Mouse (Mus musculus): ENCODE data around the gene Chit1. TPM values are rescaled to one million over a fixed set of nuclear protein-coding genes. Genes with fewer than 3 reads are reported as not detected.
A peak's percentile ranks its signal among the peaks of the same experiment; 100 is the strongest.

Chit1 gene
- total RNA-seq (2014; fragmentation: Nextera tagmentation): 0.62 and 1.7 TPM in 2 replicates
- total RNA-seq (2017): 0.22 and 0.82 TPM in 2 replicates

DNA sequence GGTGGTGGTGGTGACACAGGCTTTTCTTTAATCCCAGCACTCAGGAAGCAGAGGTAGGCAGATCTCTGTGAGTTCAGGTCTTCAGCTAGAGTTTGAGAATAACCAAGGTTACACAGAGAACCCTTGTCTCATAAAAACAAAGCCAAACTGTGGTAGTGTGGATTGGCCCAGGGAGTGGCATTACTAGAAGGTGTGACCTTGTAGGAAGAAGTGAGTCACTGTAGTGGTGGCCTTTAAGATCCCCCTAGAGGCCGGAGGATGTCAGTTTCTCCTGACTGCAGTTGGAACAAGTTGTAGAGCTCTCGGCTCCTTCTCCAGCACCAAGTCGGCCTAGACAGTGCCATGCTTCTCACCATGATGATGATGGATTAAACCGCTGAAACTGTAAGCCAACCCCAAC lies at the start of gene Chit1:
Chit1 (plus strand) TSS at position 264 of the 400 bp plus-strand sequence.
- peak; percentile 74 for ATAC-seq (replicated peaks; ENCODE audit: poor library complexity, severe bottlenecking)

DNA sequence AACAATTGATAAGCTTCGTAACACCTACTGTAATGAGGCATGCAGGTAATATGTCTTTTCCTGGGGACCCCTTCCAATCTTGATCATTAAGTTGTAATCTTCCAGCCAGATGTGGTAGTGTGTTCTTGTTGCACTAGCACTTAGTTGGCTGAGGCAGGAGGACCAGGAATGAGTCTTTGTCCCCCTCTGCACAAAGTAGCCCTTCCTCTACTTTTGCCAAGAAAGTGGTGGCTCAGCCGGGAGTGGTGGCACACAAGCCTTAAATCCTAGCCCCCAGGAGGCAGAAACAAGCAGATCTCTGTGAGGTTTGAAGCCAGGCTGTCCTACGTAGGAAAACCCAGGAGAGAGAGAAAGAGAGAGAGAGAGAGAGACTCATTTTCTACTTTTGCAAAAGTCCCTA lies 49.1 kb upstream of the Chit1 start:
- no peak for ATAC-seq (replicated peaks; ENCODE audit: poor library complexity, severe bottlenecking)

DNA sequence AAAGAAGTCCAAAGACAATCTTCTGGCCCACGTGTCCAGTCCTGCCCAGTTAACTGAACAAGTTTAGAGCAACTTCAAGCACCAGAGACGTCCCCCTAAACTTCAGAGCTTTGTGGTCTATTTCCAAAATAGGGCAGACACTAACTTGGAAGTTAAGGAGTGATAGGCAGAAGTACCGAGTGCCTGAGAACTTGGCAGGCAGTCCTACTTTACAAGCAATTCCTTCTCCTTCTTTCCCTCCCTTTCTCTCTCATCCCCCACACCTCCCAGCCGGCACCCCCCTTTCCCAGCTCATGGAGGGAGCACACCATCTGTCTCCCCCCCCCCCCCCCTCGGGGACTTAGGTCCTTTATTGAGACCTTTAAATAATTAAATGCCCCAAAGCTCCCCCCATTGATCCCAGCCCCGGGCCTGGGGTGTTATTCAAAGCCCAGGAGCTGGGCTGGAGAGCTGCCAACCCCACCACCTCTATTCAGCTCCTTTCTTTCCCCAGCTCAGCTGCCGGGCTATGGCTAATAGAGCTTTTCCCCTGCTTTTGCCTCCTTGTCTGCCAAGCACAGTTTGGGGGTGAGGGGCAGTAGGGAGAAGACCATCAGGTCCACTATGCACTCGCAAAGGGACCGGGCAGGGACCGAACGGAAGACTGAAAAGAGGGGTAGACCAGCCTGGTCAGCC lies 48.5 kb upstream of the Chit1 start:
- ATAC-seq (replicated peaks; ENCODE audit: poor library complexity, severe bottlenecking): no peak

DNA sequence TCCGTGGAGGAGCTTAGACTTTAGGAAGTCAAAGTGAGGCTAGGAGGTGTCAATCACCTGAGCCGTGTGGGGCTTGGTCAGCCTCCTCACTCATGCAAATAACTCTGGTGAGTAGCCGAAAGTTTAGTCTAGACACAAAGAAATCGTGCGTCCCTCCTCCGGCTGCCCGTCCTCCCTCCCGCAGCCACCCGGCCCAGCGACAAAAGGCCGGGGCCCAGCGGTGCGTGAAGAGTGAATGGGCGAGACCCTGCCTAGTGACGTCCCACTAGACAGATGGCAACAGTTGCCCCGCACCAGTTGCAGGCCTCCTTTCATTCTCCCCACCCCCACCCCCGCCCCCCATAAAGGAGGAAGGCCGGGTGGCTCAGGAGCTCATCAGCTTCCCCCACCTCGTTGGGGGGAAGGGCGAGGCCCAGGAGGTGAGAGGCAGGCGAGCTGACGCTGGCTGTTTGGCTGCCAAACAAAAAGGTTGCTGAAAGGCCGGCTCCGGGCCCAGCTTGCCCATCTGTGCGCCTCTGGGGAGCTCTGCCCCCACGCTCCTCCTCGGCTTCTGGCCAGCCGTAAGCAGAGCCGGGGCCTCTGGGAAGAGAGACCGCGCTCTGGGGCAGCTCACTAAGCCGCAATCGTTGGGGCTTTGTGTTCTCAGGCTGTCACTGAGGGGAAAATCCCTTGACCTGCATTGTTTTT lies 47.8 kb upstream of the Chit1 start:
- no peak for ATAC-seq (replicated peaks; ENCODE audit: poor library complexity, severe bottlenecking)

DNA sequence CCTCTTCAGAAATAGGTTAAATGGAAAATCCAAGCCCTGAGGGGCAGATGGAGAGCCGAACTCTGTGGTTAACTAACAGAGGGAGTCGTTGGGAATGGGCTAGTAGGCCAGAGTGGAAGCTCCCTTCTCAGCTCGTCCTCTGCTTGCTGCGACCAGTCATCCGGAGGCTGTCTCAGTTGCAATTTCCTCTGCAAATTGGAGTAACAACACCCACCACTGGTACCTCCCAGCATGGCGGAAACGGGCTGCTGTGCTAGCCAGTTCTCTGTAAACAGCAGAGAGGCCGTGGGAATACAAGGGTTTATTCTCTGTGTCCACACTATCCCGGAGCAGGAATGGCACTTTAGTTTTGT lies 47.3 kb upstream of the Chit1 start:
- no peak for ATAC-seq (replicated peaks; ENCODE audit: poor library complexity, severe bottlenecking)

DNA sequence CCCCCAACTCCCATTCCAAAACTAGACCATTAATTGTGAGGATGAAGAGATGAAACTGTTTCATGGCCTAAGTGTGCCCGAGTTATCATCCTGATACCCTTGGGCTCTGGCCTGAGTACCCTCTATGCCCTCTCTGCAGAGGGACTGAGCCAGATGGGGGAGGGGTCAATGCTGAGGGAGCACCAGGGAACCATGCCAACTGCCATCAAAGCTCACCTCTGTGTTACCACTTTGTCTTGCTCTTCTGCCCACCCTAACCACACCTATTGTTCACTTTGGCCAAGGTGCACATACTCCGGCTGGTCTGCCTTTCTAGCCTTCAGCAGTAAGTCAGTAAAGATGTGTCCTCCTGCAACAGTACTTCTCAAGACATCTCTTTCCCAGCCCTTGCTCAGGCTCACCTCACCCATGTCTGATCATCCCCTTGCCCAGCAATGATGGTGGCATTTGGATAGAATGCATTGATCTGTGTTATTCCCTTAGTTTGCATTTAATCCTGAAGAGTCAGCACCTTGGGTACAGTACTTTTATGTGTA lies 46.7 kb upstream of the Chit1 start:
- no peak for ATAC-seq (replicated peaks; ENCODE audit: poor library complexity, severe bottlenecking)

DNA sequence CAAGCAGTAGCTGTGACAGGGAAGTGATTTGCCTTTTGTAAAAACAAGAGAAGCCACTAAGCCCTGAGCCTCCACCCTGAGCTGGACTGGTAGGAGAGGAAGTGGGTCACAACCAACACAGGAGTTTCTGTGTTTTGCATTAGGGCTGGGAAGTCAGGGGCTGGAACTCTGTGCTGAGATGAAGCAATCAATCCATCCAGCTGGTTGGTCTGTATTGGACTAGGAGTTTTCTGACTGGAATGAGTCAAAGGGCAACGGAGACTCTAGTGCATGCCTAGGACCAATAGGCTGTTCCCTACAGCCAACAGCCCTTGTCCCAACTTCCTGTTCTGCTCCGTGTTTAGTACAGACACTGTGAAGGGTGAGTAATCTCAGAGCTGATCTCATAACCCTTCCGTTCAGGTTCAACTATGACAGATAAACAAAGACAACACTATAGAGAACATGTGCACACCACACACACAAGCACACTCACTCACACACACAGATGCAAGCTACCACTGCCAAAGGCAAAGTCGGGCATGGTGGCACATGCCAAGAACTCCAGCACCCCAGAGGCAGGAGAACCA lies 45.7 kb upstream of the Chit1 start:
- peak; percentile 60 for ATAC-seq (replicated peaks; ENCODE audit: poor library complexity, severe bottlenecking)

DNA sequence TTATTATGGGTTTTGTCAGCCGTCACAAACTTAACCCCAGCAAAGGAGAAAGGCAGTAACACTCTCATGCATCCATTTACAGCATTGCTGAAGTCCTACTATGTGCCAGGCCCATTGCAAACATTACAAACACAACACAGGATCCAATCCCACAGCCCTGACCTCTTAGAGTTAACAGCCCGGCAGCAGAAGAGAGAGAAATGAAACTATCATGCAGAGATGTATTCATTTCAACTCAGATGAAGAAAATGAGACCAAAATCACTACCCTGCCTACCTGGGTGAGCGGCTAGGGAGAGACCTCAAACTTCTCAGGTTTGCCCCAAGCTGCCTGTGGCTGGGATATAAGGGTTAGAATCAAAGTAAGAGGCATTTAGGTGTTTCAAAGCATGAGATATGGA lies 44.5 kb upstream of the Chit1 start:
- no peak for ATAC-seq (replicated peaks; ENCODE audit: poor library complexity, severe bottlenecking)

DNA sequence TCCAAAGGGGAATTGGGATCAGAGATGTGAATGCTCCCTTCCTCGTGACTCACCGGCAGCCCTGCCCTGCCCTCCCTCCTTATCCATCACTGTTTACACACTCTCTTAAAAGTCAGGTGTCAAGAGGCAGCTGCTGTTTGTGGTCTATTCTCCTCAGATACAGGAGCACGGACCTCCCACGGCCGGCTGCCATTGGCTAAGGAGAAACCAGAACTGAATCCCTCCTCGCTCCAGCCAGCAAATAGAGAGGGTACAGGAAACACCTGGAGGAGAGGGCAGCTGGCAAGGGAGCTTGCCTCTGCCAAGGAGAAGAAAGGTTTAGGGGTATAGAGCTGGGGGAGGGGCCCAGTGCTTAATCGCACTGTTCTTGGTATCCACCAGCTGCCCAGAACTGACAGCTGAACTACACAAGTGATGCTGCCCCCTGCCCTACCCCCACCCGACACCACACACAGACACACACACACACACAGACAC lies 43.9 kb upstream of the Chit1 start:
- ATAC-seq (replicated peaks; ENCODE audit: poor library complexity, severe bottlenecking): peak; percentile 60

DNA sequence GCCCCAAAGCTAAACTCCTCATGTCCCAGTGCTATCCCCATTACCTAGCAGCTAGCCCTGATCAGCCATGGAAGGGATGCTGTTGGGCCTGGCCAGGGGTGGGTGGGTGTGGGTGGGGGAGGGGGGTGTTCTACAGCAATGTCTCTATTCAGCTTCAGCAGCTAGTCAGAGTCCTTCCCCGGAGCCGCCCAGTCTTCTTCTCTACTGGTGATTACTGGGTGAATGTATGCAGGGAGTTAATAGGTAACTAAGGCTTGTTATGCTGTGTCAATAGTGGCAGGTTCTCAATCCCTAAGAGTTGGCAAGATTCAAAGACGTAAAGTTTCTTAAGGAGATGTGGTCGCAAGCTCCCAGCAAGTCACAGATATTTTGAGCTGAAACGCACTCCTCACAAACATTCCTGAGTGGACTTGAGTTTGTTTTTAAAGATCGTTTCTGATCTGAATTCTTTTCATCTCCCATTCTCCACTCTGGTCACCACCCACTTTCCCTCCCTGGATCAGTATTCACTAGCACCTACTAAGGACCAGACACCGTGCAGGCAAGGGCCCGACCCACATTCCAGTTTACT lies 40.9 kb upstream of the Chit1 start:
- ATAC-seq (replicated peaks; ENCODE audit: poor library complexity, severe bottlenecking): no peak

DNA sequence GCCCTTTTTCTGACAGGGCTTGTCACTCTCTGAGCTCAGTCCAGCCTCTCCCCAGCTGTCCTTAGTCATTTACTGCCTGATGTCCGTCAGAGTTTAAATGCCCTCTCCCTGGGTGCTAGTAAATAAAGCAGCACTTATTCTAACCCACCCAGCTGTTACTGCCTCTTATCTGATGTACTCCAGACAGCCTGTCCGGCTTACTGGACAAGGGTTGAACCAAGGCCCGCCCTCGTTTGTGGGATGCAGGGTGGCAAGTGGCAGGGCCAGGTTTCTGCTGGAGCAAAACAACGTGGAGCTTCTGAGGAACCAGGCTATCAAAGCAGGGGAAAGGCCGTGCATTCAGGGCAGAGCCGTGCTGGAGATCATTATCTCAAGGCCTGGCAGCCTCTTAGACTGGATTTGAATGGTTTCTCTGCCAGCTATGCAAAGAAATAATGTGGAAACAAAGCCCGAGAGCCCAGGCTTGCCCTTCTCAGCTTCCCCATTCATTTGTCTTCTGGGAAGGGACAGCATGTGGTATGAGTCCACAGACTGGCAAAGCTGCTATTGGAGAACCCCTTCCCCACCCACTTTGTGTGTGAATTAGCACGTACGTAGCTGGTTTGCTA lies 39.5 kb upstream of the Chit1 start:
- no peak for ATAC-seq (replicated peaks; ENCODE audit: poor library complexity, severe bottlenecking)

DNA sequence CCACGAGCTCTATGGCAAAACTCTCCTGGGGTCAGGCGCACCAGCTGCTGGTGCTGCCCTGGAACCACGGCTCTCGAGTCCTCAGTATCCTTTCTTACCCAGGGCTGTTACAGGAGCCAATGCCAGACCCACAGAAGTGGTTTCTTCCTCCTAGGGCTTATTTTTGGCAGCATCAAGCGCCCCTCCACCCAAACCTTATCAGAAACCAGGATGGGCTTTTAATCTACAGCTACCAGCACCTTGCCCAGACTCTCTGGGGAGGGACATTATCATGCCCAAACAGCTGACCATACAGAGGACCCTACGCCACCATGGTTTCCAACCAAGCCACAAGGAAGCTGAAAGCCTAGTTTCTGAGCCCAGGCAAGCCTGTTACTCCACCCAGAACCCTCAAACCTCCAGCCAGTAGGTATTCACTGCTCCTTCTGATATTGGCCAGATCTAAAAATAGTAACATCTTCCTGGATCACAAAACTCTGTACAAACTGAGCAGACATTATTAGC lies 37.9 kb upstream of the Chit1 start:
- ATAC-seq (replicated peaks; ENCODE audit: poor library complexity, severe bottlenecking): no peak

DNA sequence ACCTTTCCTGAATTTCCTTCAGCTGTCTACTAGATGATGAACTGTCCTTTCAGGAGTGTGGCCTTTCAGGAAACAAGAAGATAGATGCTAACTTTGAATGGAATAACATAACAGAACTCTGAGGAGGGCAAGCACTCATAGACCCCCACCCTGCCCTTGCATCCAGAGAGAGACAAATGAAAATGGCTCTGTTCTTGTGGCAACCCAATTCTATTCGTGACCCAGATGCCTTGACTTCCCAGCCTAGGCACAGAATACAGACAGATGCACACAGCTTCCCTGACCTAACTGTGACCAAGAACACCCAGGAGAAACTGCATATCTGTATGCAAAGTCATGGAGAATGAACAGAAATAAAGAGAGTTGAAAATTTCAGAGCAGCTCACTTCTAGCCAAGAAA lies 37.4 kb upstream of the Chit1 start:
- ATAC-seq (replicated peaks; ENCODE audit: poor library complexity, severe bottlenecking): no peak

DNA sequence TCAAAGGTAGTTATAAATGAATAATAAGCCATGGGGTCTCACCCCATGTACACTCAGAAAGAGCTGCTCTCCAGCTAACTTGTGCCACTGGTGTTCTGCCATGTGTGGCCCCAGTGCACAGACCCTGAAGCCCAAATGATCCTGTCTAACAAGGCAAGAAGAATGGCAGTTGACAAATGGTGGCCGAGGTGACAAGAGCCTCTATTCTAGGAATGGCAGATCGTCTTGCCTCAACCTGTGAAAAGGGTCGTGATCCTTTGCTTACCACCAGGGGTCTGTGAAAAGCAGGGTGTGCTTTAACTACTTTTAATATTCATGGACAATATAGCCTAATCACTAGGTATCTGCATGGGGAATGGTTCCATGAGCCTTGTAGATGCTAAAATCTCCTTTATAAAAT lies 36.9 kb upstream of the Chit1 start:
- no peak for ATAC-seq (replicated peaks; ENCODE audit: poor library complexity, severe bottlenecking)

DNA sequence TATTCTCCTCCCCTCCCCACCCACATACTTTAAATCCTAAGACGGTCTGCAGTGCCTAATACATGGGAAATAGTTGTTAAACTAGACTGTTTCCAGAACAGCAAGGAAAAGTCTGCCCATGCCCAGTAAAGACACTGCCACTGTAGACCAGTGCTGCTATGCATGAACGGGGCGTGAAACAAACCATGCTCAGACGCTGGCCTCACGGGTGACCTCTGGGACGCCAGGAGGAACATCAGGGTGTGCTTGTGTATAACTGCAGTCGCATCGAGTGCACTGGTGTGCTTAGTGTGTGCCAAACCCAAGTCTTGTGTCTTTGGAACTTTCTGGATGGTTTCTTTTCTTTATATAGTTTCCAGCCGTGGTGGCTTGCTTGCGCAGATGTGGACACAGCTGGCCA lies 36.4 kb upstream of the Chit1 start:
- ATAC-seq (replicated peaks; ENCODE audit: poor library complexity, severe bottlenecking): no peak

DNA sequence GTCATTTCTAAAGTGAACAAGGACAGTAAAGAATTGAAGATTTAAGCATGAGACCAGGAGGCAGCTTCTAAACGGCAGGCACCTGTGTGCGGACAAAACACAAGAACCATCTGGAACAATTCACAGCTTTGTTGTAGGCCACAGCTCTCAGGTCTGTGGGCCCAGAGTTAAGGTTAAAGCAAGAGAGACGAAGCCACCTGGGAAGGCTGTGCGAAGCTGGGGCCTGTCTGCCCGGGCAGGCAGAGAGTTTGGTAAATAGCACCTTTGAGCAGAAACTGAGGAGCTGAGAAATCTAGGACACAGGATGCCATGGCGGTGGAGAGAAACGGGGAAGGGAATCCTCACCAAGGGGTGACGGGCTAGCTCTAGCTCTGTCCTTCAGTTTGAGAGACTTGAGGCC lies 35.5 kb upstream of the Chit1 start:
- ATAC-seq (replicated peaks; ENCODE audit: poor library complexity, severe bottlenecking): no peak

DNA sequence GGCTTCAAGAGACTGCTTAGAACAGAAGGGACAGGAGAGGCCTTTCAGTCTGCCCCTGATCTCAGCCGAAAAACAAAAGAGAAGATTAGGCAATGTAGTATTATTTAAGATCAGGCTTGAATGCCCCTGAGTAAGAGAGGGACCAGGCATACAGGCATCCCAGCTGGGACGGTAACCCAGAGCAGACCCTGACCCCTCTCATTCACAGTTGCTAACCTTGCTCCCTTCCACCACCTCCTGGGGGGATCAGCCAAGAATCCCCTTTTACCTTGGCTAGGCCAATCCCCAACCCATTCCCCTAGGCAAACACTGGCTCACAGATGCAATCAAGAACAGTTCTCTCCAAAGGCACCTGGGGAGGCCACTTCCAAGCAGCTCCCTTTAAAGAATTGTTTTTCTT lies 34.3 kb upstream of the Chit1 start:
- no peak for ATAC-seq (replicated peaks; ENCODE audit: poor library complexity, severe bottlenecking)

DNA sequence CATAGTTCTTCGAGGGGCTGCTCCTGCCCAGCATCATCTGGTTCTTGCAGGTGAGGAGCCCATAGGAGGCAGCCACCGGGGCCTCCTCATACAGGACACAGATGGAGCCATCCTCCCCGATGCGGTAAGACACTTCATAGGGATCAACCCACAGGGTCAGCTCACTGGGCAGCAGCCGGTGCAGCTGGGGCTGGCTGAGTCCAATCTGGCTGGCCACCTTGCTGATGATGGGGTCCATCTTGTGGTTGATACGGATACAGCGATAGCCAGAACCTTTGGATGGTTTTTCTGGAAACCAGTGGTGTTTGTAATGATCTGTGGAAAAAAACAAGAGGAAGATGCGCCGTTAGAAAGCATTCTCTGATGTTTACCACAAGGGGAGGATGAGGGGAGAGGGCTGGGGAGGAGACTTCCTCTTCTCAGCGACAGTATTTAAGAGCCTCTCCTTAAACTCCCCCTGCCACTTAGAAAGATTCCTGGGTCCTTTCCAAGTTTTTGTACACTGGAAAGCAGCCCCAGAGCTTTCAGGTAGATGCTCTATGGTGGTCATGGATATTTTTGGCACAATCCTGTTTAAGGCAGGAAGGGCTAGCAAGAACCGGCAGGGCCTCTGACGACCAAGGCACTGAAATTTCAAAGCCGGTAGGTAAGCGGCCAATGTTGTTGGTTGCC lies 33.5 kb upstream of the Chit1 start:
- ATAC-seq (replicated peaks; ENCODE audit: poor library complexity, severe bottlenecking): peak; percentile 25

DNA sequence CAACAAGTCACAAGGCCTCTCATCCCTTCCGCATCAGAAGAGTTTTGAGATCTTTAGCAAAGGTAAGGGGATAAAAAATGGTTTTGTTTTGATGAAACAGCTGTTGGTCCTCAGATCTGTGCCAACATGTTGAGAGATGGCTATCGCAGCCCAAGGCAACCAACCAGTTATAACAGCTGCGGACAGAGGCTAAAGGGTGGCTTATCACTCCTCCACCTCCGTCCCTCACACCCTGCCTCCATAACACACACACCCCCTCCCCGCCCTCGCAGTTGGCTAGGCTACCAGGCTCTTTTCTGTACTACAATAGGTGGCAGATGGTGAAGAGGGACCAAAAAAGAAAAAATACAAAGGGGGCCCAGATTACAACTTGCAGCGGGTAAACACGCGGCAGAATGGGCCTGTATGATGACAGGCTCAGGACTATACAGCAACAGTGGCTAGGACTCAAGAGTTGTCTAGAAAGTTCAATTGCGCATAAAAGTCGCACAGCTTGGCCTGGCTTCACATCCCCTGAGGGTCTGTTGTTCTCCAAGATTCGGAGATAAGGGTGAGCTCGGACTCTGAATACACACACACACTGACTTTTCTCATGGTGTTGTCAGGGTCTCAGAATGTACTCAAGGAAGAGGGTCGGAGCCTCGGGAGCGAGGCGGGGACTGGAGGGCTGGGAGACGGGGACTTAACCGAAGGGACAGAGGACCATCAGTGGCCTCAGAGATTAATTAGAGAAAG lies 32.8 kb upstream of the Chit1 start:
- 0 out of 2 replicates have a peak, but pooled peaks have one; percentile 0 for ATAC-seq (replicated peaks; ENCODE audit: poor library complexity, severe bottlenecking)

All from granulocyte monocyte progenitor cell, adult 5-6 weeks (primary cell).